Mouse (Mus musculus): ENCODE results near the gene Tex264. TPM values are rescaled to one million over a fixed set of nuclear protein-coding genes. Genes with fewer than 3 reads are reported as not detected.
A peak's percentile ranks its signal among the peaks of the same experiment; 100 is the strongest.

Tex264 gene
- polyA plus RNA-seq, 1 experiment = 77.9 TPM

- peaks cover 28% of the 10 kb centered on the region; the same call in 1 of the 2 replicates for H3K36me3 ChIP-seq (ENCODE audit: control insufficient read depth, insufficient read depth, low read length)
- H3K4me3 ChIP-seq (ENCODE audit: low read depth, low read length) = no peak overlapping the region
Observed at GRCm38 (mm10) chr9:106681026-106681425, 4.7 kb downstream of the Tex264 start.

DNA sequence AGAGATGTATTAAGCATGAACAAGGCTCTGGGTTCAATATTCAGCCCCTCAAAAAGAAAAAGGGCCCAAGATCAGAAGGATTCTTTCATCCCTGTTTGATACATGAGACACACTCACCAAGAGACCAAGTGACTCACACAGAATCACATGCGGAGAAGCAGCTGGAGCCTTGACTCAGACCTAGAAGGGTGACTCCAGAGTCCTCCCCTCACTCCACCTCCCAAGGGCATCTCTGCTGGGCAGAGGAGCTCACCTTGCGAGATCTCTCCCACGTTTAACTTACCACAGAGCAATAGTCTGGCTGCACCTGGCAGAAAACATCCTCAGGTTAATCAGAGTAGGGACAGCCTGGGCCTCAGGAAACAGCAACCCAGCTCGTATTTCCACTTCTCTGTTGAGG, 7.5 kb downstream of the Tex264 start:
- Histone ChIP-seq H3K27ac (ENCODE audit: insufficient read depth, low read depth, low read length) (no peak overlapping the region), H3K27me3 (ENCODE audit: control insufficient read depth, insufficient read depth, low read length) (no peaks in the 10 kb centered on the region), H3K4me1 (ENCODE audit: control insufficient read depth, insufficient read depth, insufficient read length, low read length) (no peaks in the 10 kb centered on the region), H3K36me3 (ENCODE audit: control insufficient read depth, insufficient read depth, low read length) (peaks cover 32% of the 10 kb centered on the region; the same call in 1 of the 2 replicates), H3K4me3 (ENCODE audit: low read depth, low read length) (no peak overlapping the region)
- TF ChIP-seq CTCF (IDR thresholded peaks at IDR 0.05; ENCODE audit: extremely low read depth, insufficient read length, insufficient replicate concordance, low read depth, low read length) = no peak
- no peak for TF ChIP-seq POLR2A (IDR thresholded peaks at IDR 0.05; ENCODE audit: low read depth, low read length)
- WGBS = 73% methylated on average over 4 of the region's 4 CpGs

More at GRCm38 (mm10) chr9:106681026-106681425, 4.7 kb downstream of the Tex264 start:
- WGBS = 90% methylated on average over 9 of the region's 9 CpGs
- Histone ChIP-seq H3K27ac (ENCODE audit: insufficient read depth, low read depth, low read length) (no peak overlapping the region), H3K27me3 (ENCODE audit: control insufficient read depth, insufficient read depth, low read length) (no peaks in the 10 kb centered on the region), H3K4me1 (ENCODE audit: control insufficient read depth, insufficient read depth, insufficient read length, low read length) (no peaks in the 10 kb centered on the region; the same call in 1 of the 2 replicates)
- TF ChIP-seq POLR2A (IDR thresholded peaks at IDR 0.05; ENCODE audit: low read depth, low read length) = no peak
- no peak for TF ChIP-seq CTCF (IDR thresholded peaks at IDR 0.05; ENCODE audit: extremely low read depth, insufficient read length, insufficient replicate concordance, low read depth, low read length)

DNA sequence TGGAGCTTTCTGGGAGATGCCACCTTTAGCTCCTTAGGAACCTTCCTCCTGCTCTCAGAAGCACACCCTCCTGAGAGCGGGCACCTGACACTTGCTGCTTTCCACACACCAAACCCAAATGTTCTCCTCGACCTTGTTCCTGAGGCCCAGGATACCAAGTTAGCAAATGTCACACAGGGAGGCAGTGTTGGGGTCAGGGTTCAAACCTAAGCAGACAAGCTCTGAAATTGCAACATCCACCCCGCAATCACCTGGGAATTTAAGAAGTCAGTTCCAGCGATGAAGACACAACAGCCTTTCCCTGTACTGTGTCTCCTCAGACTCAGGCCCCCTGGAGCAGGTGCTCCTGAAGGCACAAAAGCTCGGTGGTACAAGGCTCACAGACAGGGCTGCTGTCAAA, 8.0 kb downstream of the Tex264 start:
- Histone ChIP-seq H3K27ac (ENCODE audit: insufficient read depth, low read depth, low read length) (no peak overlapping the region), H3K27me3 (ENCODE audit: control insufficient read depth, insufficient read depth, low read length) (no peaks in the 10 kb centered on the region), H3K4me3 (ENCODE audit: low read depth, low read length) (no peak overlapping the region), H3K36me3 (ENCODE audit: control insufficient read depth, insufficient read depth, low read length) (peaks cover 34% of the 10 kb centered on the region; the same call in 1 of the 2 replicates), H3K4me1 (ENCODE audit: control insufficient read depth, insufficient read depth, insufficient read length, low read length) (no peaks in the 10 kb centered on the region)
- WGBS = 71% methylated on average over 5 of the region's 5 CpGs
- TF ChIP-seq CTCF (IDR thresholded peaks at IDR 0.05; ENCODE audit: extremely low read depth, insufficient read length, insufficient replicate concordance, low read depth, low read length) = no peak
- TF ChIP-seq POLR2A (IDR thresholded peaks at IDR 0.05; ENCODE audit: low read depth, low read length) = no peak

GRCm38 (mm10) chr9:106676571-106676970, 9.2 kb downstream of the Tex264 start:
- H3K27ac ChIP-seq (ENCODE audit: insufficient read depth, low read depth, low read length) = no peak overlapping the region
- WGBS = 70% methylated on average over 4 of the region's 4 CpGs

DNA sequence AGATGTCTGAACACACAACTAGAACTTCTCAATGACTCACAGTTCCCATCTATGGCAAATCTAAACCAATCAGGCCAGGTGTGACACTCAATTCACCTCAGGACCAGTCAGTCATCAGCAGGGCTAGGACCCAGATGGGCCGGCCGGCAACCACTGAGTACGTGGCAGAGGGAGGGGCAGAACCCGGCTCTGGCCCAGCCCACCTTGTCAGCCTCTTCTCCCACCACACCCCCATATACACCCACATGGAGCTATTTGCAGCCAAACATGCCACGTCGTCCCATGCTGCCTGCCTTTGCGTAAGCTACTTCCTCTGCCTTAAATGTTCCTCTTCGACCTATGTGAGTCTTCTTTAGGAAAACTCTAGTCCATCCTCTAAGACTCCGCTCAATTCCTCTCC, 9.8 kb downstream of the Tex264 start:
- Histone ChIP-seq H3K27me3 (ENCODE audit: control insufficient read depth, insufficient read depth, low read length) (no peaks in the 10 kb centered on the region), H3K36me3 (ENCODE audit: control insufficient read depth, insufficient read depth, low read length) (peaks cover 31% of the 10 kb centered on the region; the same call in 1 of the 2 replicates), H3K4me1 (ENCODE audit: control insufficient read depth, insufficient read depth, insufficient read length, low read length) (no peaks in the 10 kb centered on the region), H3K4me3 (ENCODE audit: low read depth, low read length) (no peak overlapping the region), H3K27ac (ENCODE audit: insufficient read depth, low read depth, low read length) (no peak overlapping the region)
- WGBS = 84% methylated on average over 9 of the region's 9 CpGs
- no peak for TF ChIP-seq CTCF (IDR thresholded peaks at IDR 0.05; ENCODE audit: extremely low read depth, insufficient read length, insufficient replicate concordance, low read depth, low read length)
- TF ChIP-seq POLR2A (IDR thresholded peaks at IDR 0.05; ENCODE audit: low read depth, low read length) = no peak

More at GRCm38 (mm10) chr9:106676571-106676970, 9.2 kb downstream of the Tex264 start:
- TF ChIP-seq CTCF (IDR thresholded peaks at IDR 0.05; ENCODE audit: extremely low read depth, insufficient read length, insufficient replicate concordance, low read depth, low read length) (no peak), POLR2A (IDR thresholded peaks at IDR 0.05; ENCODE audit: low read depth, low read length) (no peak)
- no peak overlapping the region for H3K4me3 ChIP-seq (ENCODE audit: low read depth, low read length)
- peaks cover 32% of the 10 kb centered on the region; the same call in 1 of the 2 replicates for H3K36me3 ChIP-seq (ENCODE audit: control insufficient read depth, insufficient read depth, low read length)
- no peaks in the 10 kb centered on the region for H3K4me1 ChIP-seq (ENCODE audit: control insufficient read depth, insufficient read depth, insufficient read length, low read length)
- no peaks in the 10 kb centered on the region for H3K27me3 ChIP-seq (ENCODE audit: control insufficient read depth, insufficient read depth, low read length)

GRCm38 (mm10) chr9:106675480-106675879, 10.2 kb downstream of the Tex264 start:
- Histone ChIP-seq H3K36me3 (ENCODE audit: control insufficient read depth, insufficient read depth, low read length) (peaks cover 31% of the 10 kb centered on the region; the same call in 1 of the 2 replicates), H3K27me3 (ENCODE audit: control insufficient read depth, insufficient read depth, low read length) (no peaks in the 10 kb centered on the region), H3K27ac (ENCODE audit: insufficient read depth, low read depth, low read length) (no peak overlapping the region), H3K4me3 (ENCODE audit: low read depth, low read length) (no peak overlapping the region), H3K4me1 (ENCODE audit: control insufficient read depth, insufficient read depth, insufficient read length, low read length) (no peaks in the 10 kb centered on the region)
- 0% methylated on average over 1 of the region's 1 CpGs for WGBS
- TF ChIP-seq POLR2A (IDR thresholded peaks at IDR 0.05; ENCODE audit: low read depth, low read length) (no peak), CTCF (IDR thresholded peaks at IDR 0.05; ENCODE audit: extremely low read depth, insufficient read length, insufficient replicate concordance, low read depth, low read length) (peak; percentile 68; the same call in 1 of the 2 replicates)

DNA sequence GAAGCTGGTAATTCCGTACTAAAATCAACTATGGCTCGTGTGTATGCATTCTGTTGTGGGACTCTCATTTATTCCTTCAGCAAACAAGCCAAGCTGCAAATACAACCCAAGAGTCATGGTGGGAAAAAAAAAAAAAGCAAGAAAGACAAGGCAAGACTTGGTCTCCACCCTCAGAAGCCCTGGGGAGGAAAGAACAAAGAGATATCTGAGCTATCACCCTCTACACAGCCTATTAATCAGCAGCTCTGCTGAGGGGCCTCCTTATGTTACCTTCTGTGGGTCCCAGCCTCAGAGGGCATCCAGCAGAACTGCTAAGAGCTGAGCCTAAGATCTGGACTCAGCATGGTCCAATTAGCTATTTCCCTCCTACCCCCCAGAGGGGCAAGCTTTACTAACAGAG, 11.9 kb downstream of the Tex264 start:
- Histone ChIP-seq H3K4me1 (ENCODE audit: control insufficient read depth, insufficient read depth, insufficient read length, low read length) (no peaks in the 10 kb centered on the region), H3K36me3 (ENCODE audit: control insufficient read depth, insufficient read depth, low read length) (peaks cover 24% of the 10 kb centered on the region; the same call in 1 of the 2 replicates), H3K27me3 (ENCODE audit: control insufficient read depth, insufficient read depth, low read length) (no peaks in the 10 kb centered on the region), H3K4me3 (ENCODE audit: low read depth, low read length) (no peak overlapping the region), H3K27ac (ENCODE audit: insufficient read depth, low read depth, low read length) (no peak overlapping the region)
- TF ChIP-seq POLR2A (IDR thresholded peaks at IDR 0.05; ENCODE audit: low read depth, low read length) (no peak), CTCF (IDR thresholded peaks at IDR 0.05; ENCODE audit: extremely low read depth, insufficient read length, insufficient replicate concordance, low read depth, low read length) (no peak)
- 90% methylated on average over 2 of the region's 2 CpGs for WGBS
